Mouse (Mus musculus) gastrocnemius, postnatal 10 days (tissue): ENCODE measurements around the gene Fbxl8. TPM values are rescaled to one million over a fixed set of nuclear protein-coding genes. Genes with fewer than 3 reads are reported as not detected.

Experiments used
- DNase-seq: peaks from one replicate; pipeline ENCODE4 v3.0.0; 2021; ENCODE audit warnings: mixed read lengths
- microRNA-seq, 2 experiments: library from miRNA; unstranded; fragments of <30 nt; microRNA quantifications; one replicate each; pipeline ENCODE4 v1.2.0; 2021
- total RNA-seq, 2 experiments: library from RNA; stranded (reverse); gene quantifications; 2 replicates each; pipeline ENCODE4 v1.2.3; 2021

The Fbxl8 gene
- total RNA-seq, 2 experiments from 2014 or later = 0.85 to 1.6 TPM

DNA sequence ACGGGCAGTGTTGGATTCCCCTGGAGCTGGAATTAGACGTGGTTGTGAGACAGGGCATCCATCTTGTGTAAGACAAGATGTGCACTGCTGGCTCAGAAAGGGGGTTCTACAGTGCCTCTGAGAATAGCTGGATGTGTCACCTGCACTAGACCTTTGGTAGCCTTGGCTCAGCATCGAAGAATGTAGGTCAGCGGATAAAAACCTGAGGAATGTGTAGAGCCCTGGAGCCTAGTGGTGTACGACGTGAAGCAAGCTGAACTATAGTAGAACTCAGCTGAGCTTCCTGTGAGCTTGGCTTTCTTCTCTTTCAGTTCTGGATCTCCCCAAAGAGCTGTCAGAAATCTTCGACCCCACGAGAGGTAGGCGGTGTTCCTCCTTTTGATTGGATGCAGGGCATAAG is 39.4 kb downstream of the Fbxl8 start:
- DNase-seq = no peak

- no peak for DNase-seq
Observed at GRCm38 (mm10) chr8:105304325-105305210, 40.1 kb downstream of the Fbxl8 start.

GRCm38 (mm10) chr8:105305211-105306145 is 41.0 kb downstream of the Fbxl8 start, which contains the start of gene Elmo3:
Gene Elmo3, plus strand, starts transcription at chr8:105305601.
- no peak for DNase-seq

DNA sequence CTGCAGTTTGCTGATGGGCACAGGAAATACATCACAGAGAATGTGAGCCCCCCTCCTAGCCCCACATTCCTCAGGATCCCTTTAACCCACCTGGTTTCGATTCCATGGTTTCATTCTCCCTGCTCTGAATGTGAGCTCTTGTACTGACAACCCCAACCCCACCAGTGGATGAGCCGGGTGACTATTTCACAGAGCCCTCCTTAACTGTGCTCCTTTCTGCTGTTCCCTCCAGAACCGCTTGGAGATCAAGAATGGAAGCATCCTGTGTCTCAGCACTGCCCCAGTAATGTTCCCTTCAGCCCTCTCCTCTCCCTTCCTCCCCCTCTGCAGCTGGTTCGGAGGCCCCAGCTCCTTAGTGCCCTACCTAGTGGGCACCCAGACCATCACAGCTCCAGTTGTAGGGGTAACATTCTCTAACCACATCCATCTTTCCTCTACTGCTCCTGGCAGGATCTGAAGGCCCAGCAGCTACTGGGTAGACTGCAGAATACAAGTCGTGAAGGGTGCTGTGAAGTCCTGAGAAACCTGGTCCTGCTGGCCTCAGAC is 41.8 kb downstream of the Fbxl8 start:
- DNase-seq = no peak

DNA sequence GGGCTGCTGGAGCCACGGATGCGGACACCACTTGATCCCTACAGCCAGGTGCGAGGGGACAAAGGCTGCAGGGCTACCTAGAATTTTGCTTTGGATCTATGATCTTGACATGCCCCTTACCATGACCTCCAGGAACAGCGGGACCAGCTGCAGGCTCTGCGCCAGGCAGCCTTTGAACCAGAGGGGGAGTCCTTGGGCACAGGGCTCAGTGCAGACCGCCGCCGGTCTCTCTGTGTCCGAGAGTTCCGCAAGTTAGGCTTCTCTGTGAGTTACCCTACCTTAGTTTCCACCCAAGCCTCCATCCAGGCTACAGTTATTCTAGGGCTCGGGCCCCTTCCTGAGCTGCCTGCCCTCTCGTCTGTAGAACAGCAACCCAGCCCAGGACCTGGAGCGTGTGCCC is 43.2 kb downstream of the Fbxl8 start:
- no peak for DNase-seq

- DNase-seq = no peak
Observed at GRCm38 (mm10) chr8:105308428-105308827, 44.0 kb downstream of the Fbxl8 start.

DNA sequence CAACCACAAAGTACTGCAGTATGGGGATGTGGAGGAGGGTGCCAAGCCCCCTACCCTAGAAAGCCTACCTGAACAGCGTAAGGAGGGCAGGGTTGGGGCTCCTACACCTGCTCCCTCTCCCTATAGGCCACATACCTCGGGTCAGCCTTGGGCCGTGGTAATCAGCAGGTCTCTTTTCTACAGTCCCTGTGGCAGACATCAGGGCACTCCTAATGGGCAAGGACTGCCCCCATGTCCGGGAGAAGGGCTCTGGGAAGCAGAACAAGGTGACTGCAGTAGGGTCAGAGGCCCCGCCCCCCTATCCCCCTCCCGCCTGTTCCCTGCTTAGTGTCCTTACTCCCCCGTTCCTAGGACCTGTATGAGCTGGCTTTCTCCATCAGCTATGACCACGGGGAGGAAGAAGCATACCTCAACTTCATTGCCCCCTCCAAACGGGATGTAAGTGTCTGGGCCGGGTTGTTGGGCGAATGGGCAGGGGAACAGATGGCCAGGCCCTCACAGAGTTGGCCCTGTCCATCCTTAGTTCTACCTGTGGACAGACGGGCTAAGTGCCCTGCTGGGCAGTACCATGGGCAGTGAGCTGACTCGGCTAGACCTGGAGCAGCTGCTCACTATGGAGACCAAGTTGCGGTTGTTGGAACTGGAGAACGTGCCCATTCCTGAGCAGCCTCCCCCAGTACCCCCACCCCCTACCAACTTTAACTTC is 44.8 kb downstream of the Fbxl8 start:
- DNase-seq = no peak

DNA sequence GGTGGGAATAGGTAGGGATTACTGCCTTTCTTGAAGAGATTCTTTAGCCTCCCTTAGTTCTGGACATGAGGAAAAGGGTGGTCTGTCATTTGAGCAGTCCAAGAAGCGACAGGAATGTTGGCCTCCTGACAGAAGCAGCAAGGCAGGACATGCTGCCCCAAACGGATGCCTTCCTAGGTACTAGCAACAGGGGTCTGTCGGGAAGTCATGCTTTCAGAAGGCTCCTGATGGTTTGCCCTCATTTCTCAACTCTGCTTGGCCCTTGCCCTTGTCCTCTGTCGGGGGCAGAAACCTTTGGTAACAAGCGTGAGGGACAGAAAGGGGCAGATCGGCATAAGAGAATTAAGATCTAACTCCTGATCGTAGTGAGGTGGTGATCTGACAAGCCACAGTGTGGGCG is 45.7 kb downstream of the Fbxl8 start:
- DNase-seq = no peak

GRCm38 (mm10) chr8:105311718-105312117 is 47.3 kb downstream of the Fbxl8 start:
- no peak for DNase-seq

GRCm38 (mm10) chr8:105312891-105313481 is 48.5 kb downstream of the Fbxl8 start:
- DNase-seq = no peak

DNA sequence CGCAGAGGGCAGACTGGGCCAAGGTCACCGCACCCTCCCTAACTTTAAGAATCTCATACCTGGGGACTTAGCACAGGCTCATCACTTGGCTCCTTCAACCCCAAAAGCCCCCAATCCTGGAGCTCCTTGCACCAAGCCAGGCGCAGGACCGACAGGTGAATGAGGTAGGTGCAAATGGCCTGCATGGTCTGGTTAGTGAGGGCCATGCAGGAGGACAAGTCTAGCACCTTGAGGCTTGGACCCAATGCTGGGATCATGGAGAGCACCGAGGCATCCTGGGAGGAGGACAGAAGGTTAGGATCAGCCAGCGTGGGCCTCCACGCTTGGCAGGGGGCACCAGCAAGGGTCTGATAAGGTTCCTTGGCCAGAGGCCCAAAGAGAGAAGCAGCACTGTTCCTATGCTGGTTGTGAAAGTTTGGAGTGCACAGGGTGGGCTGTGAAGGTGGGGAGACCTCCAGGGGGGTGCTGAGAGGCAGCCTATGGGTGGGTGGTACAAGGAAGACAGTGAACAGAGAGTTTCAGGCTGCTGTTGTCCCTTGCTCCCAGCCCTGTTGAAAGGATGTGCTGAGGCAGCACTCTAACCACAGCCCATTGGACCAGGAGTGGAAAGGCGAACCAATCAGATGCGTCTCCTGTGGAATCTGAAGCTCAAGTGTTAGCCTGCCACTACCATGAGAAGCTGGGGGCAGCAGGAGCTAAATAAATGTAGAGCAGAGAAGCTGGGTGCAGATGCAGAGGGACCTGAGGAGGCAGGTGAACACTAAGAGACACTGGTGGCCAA is 49.4 kb downstream of the Fbxl8 start:
- DNase-seq = no peak

DNA sequence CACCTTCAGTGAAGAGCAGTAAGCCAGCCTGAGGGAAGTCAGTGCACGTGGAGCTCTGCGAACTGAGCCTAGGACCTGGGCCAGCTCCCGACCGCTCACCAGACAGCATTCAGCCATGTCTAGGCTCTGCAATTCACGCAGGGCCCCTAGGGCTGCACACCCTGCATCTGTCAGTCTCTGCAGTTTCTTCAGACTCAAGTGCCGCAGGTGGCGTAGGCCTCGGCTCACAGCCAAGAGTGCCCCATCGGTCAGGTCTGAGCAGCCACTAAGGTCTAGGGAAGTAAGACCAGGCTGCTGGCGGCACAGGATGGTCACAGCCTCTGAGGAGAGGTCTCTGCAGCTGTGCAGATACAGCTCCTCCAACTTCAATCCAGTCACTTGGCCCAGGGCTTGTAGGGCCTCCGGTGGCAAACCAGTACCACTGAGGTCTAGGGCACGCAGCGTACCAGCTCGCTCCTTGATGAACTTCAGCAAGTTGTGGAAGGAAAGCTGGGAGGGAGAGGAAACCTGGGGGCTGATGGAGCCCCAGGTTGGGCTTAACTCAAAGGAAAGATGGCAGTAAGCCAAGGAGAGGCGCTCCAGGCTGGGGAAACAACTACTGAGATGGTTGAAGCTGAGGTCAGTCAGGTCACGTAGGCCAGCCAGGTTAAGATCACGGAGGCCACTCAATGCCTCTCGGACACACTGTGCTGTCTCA is 50.8 kb downstream of the Fbxl8 start:
- DNase-seq = no peak

DNA sequence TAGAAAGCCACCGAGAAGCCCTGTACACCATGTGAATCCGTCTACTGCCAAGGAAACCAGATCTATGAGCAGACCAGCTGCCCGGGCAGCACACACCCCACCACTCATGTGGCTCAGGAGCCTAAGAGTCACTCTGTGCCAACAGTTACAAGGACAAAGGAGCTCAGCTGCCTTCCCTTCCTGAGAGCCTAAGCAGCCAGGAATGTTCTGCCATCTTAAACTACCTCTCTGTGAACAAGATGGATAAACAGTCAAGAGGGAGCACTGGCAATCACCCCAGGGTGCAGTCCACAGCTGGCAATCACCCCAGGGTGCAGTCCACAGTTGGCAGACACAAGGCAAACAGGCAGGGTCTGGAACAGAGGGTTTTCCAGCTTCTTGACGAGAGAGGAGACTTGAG is 53.5 kb downstream of the Fbxl8 start:
- no peak for DNase-seq

GRCm38 (mm10) chr8:105318662-105319190 is 54.3 kb downstream of the Fbxl8 start:
- DNase-seq = no peak

Small RNAs within 50 kb of the gene (microRNA-seq; reads per million reads assigned to microRNA genes)
- gene Gm27320 (0 reads per million in 2 experiments), gene Mir328 (452 to 557 reads per million in 2 experiments)

Other genes with a start within 250 kb of the Fbxl8 start
- gene Ces3a, start 216.0 kb upstream of the Fbxl8 start, total RNA-seq = not detected
- not detected for gene Ces3b, start 180.9 kb upstream of the Fbxl8 start, total RNA-seq
- gene Ces4a, start 132.8 kb upstream of the Fbxl8 start, total RNA-seq = not detected
- gene Cbfb, start 94.0 kb upstream of the Fbxl8 start, total RNA-seq = 10 to 100 TPM; 39.8 to 46.9 TPM
- gene D230025D16Rik, start 39.5 kb upstream of the Fbxl8 start, total RNA-seq = 10 to 100 TPM; 16.1 to 18.4 TPM
- gene B3gnt9, start 9.5 kb upstream of the Fbxl8 start, total RNA-seq = 1 to 10 TPM; 8.6 to 9.9 TPM
- gene Tradd, start within 50 bp of the Fbxl8 start, total RNA-seq = 1 to 10 TPM; 3.3 to 4.4 TPM
- gene Hsf4, start 5.2 kb downstream of the Fbxl8 start, total RNA-seq = under 1 TPM; 0.42 to 0.70 TPM
- 10 to 100 TPM; 22.3 to 22.8 TPM for gene Nol3, start 11.5 kb downstream of the Fbxl8 start, total RNA-seq
- gene 4931428F04Rik, start 25.2 kb downstream of the Fbxl8 start, total RNA-seq = 1 to 10 TPM; 2.3 to 3.1 TPM
- 1 to 10 TPM; 3.9 to 9.1 TPM for gene Exoc3l, start 31.5 kb downstream of the Fbxl8 start, total RNA-seq
- 10 to 100 TPM; 18.7 to 22.3 TPM for gene E2f4, start 33.0 kb downstream of the Fbxl8 start, total RNA-seq
- gene Elmo3, start 41.0 kb downstream of the Fbxl8 start, total RNA-seq = under 1 TPM; 0.77 to 0.80 TPM
- gene Lrrc29, start 61.6 kb downstream of the Fbxl8 start, total RNA-seq = 1 to 10 TPM; 1.5 to 2.4 TPM
- 10 to 100 TPM; 23.6 to 27.1 TPM for gene Tmem208, start 61.7 kb downstream of the Fbxl8 start, total RNA-seq
- gene Fhod1, start 83.3 kb downstream of the Fbxl8 start, total RNA-seq = 10 to 100 TPM in 1 of 2 experiments, 1 to 10 TPM in 1; 8.9 to 14.7 TPM
- 1 to 10 TPM; 1.4 to 2.4 TPM for gene Slc9a5, start 84.2 kb downstream of the Fbxl8 start, total RNA-seq
- under 1 TPM; 0.07 to 0.79 TPM for gene Plekhg4, start 108.6 kb downstream of the Fbxl8 start, total RNA-seq
- gene Kctd19, start 148.9 kb downstream of the Fbxl8 start, total RNA-seq = under 1 TPM in 1 of 2 experiments, not detected in 1; 0.07 TPM
- 1 to 10 TPM in 1 of 2 experiments, under 1 TPM in 1; 0.93 to 1.1 TPM for gene Lrrc36, start 148.9 kb downstream of the Fbxl8 start, total RNA-seq
- gene Tppp3, start 206.9 kb downstream of the Fbxl8 start, total RNA-seq = 100 to 1,000 TPM; 260 to 285 TPM
- 10 to 100 TPM; 10.9 to 15.9 TPM for gene Zdhhc1, start 232.3 kb downstream of the Fbxl8 start, total RNA-seq